Mouse (Mus musculus): ENCODE results near the gene Auh.

DNA sequence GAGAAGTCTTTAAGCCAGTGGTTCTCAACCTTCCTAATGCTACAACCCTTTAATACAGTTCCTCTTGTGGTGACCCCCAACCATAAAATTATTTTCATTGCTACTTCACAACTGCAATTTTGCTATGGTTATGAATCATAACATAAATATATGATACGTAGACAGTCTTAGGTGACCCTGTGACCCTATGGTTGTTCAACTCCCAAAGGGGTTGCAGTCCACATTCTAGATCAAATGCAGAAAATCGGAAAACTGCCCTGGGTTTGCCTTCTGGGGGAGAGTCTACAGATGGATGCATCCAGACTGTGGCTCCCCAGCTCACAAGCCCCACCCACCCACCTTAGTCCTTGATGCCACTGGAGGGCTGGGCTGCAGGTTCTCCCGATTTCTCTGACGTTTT lies 77.6 kb downstream of the Auh start:
- no peak for TF ChIP-seq CTCF (IDR thresholded peaks at IDR 0.05; ENCODE audit: borderline replicate concordance, extremely low read depth, insufficient read depth, insufficient read length)
- no peak for TF ChIP-seq POLR2A (IDR thresholded peaks at IDR 0.05; ENCODE audit: borderline replicate concordance, extremely low read depth, insufficient read depth, insufficient read length, poor library complexity, severe bottlenecking)

All from brain, embryonic 14.5 days (tissue).